Mouse (Mus musculus): ENCODE measurements around the gene Zranb1.

DNA sequence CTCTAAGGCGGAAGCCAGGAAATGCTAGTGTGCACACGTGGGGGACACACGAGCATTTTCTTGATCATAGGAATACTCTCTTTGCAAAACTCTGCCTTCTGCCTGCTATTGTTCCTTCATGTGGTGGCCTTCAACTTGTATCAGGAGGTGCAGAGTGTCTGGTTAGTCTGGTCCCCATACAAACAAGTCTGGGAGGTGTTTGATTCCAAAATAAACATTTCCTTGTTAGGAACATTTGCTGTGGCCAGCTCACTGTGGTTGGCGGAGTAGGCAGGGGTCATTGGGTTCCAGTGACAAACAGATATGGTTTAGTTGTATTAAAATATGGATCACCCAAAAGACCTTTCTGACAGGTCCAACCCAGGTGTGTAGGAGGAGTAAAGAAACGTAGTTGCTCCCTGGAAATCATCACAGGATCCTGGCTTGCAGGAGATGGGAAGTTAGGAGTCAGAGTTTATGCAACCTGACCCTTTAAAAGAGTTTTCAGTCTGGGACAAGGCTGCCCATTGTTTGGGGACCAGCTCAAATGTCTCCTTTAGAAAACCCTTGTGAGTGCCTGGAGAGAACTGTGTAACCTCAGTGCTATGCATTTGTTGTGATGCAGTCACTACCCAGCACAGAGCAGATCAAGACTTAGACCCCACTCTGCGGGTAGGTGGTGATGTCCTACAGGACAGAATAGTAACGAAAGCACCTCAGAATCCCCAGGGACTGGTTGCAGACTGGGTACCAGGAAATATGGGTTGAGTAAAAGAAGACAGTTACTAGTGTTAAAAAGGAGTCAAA lies 43.7 kb upstream of the Zranb1 start:
- TF ChIP-seq CTCF (IDR thresholded peaks at IDR 0.05; ENCODE audit: extremely low read depth, insufficient read length, insufficient replicate concordance, low read depth, low read length) (no peak), POLR2A (IDR thresholded peaks at IDR 0.05; ENCODE audit: low read depth, low read length) (no peak)

Data from small intestine, adult 2 months (tissue).